Mouse (Mus musculus) embryonic facial prominence, embryonic 14.5 days (tissue): ENCODE data around the gene Snx30. TPM values are rescaled to one million over a fixed set of nuclear protein-coding genes. Genes with fewer than 3 reads are reported as not detected.
"Not testable (repeated sequence)": the region's sequence is repeated elsewhere in the genome, so short reads cannot be mapped to it uniquely, and the experiment has no call there.

Experiments used
- ATAC-seq: fragments of 200-750 bp; cut with Nextera tagmentation; 2 replicates; pipeline ENCODE4 v1.8.0; 2017; ENCODE audit warnings: low read depth, moderate number of reproducible peaks, moderate TSS enrichment
- DNase-seq: peaks from one replicate; pipeline ENCODE4 v3.0.0-alpha.2; 2015; ENCODE audit warnings: low spot score
- H3K27ac ChIP-seq: fragments of 300-500 bp; sonication (generic); replicated peaks from 2 replicates; pipeline ENCODE4 v1.5.1; 2014; ENCODE audit warnings: low read depth, mild to moderate bottlenecking, low read length, moderate library complexity
- H3K27me3 ChIP-seq: fragments of 300-500 bp; sonication (generic); replicated peaks from 2 replicates; pipeline ENCODE4 v1.6.1; 2014; ENCODE audit warnings: low read length; ENCODE audit not compliant: control insufficient read depth, insufficient read depth
- H3K36me3 ChIP-seq: fragments of 300-500 bp; sonication (generic); 2 replicates; pipeline ENCODE4 v1.6.1; 2014; ENCODE audit warnings: low read length, mixed read lengths; ENCODE audit not compliant: control insufficient read depth, insufficient read depth
- H3K4me1 ChIP-seq: fragments of 300-500 bp; sonication (generic); 2 replicates; pipeline ENCODE4 v1.6.1; 2014; ENCODE audit warnings: antibody characterized with exemption, low read length; ENCODE audit not compliant: control insufficient read depth, insufficient read depth
- H3K4me2 ChIP-seq: fragments of 300-500 bp; sonication (generic); 2 replicates; pipeline ENCODE4 v1.6.1; 2014; ENCODE audit warnings: low read depth, mild to moderate bottlenecking, low read length, moderate library complexity, mixed read lengths
- H3K4me3 ChIP-seq: fragments of 300-500 bp; sonication (generic); 2 replicates; pipeline ENCODE4 v1.5.1; 2014; ENCODE audit warnings: low read depth, mild to moderate bottlenecking, low read length
- H3K9ac ChIP-seq: fragments of 300-500 bp; sonication (generic); 2 replicates; pipeline ENCODE4 v1.6.1; 2014; ENCODE audit warnings: low read depth, mild to moderate bottlenecking, low read length, moderate library complexity, mixed read lengths
- H3K9me3 ChIP-seq: fragments of 300-500 bp; sonication (generic); 2 replicates; pipeline ENCODE4 v1.6.1; 2016; ENCODE audit warnings: low read length; ENCODE audit not compliant: control insufficient read depth
- WGBS: fragments of 180-500 bp; shearing (Covaris S2); extraction: QIAGEN DNeasy Blood & Tissue Kit; methylation state at CpG from one replicate; pipeline ENCODE4 v1.1.7; 2014; 5-methylcytosine and 5-hydroxymethylcytosine counted together
- polyA plus RNA-seq: library from polyadenylated mRNA; unstranded; fragments of >200 nt; fragmentation: Nextera tagmentation; extraction: Ambion mirVana; gene quantifications from 2 replicates; pipeline ENCODE4 v1.2.1, GENCODE M21; 2014

Snx30 gene
- polyA plus RNA-seq, 1 experiment from 2014 or later: 14.1 TPM

GRCm38 (mm10) chr4:59786661-59787060 lies 19.0 kb upstream of the Snx30 start:
- ATAC-seq: no peak
- Histone ChIP-seq H3K9ac (no peak overlapping the region), H3K9me3 (no peaks in the 10 kb centered on the region), H3K4me2 (no peak overlapping the region), H3K27ac (no peak overlapping the region), H3K4me1 (no peaks in the 10 kb centered on the region; the same call in 1 of the 2 replicates), H3K36me3 (no peaks in the 10 kb centered on the region), H3K27me3 (no peaks in the 10 kb centered on the region), H3K4me3 (no peak overlapping the region)
- under 1% methylated on average over 7 of the region's 7 CpGs for WGBS
- DNase-seq: peak; percentile 51

- DNase-seq (no peak), ATAC-seq (no peak)
- Histone ChIP-seq H3K27me3 (no peaks in the 10 kb centered on the region), H3K4me2 (no peak overlapping the region), H3K4me3 (no peak overlapping the region), H3K9ac (no peak overlapping the region), H3K4me1 (no peaks in the 10 kb centered on the region; the same call in 1 of the 2 replicates), H3K27ac (no peak overlapping the region), H3K36me3 (no peaks in the 10 kb centered on the region), H3K9me3 (no peaks in the 10 kb centered on the region)
- 61% methylated on average over 6 of the region's 6 CpGs for WGBS
Observed at GRCm38 (mm10) chr4:59787126-59787525, 18.5 kb upstream of the Snx30 start.

GRCm38 (mm10) chr4:59789015-59789414 lies 16.6 kb upstream of the Snx30 start:
- H3K4me2 ChIP-seq: no peak overlapping the region
- no peaks in the 10 kb centered on the region for H3K9me3 ChIP-seq
- no peak for DNase-seq
- no peak overlapping the region for H3K9ac ChIP-seq
- no peak overlapping the region for H3K27ac ChIP-seq
- no peaks in the 10 kb centered on the region for H3K4me1 ChIP-seq
- H3K4me3 ChIP-seq: no peak overlapping the region
- no peak for ATAC-seq
- H3K36me3 ChIP-seq: no peaks in the 10 kb centered on the region
- no peaks in the 10 kb centered on the region for H3K27me3 ChIP-seq

GRCm38 (mm10) chr4:59793626-59794025 lies 12.0 kb upstream of the Snx30 start:
- not testable (repeated sequence) for ATAC-seq, H3K27ac ChIP-seq, H3K4me2 ChIP-seq, H3K9me3 ChIP-seq, DNase-seq, H3K4me1 ChIP-seq, H3K9ac ChIP-seq, H3K4me3 ChIP-seq, H3K36me3 ChIP-seq, H3K27me3 ChIP-seq
- 89% methylated on average over 2 of the region's 2 CpGs for WGBS

- Histone ChIP-seq H3K27me3 (no peaks in the 10 kb centered on the region), H3K36me3 (no peaks in the 10 kb centered on the region), H3K4me1 (no peaks in the 10 kb centered on the region), H3K9me3 (no peaks in the 10 kb centered on the region), H3K4me3 (no peak overlapping the region), H3K27ac (no peak overlapping the region), H3K9ac (no peak overlapping the region), H3K4me2 (no peak overlapping the region)
- WGBS: 72% methylated on average over 2 of the region's 2 CpGs
- DNase-seq (no peak), ATAC-seq (no peak)
Observed at GRCm38 (mm10) chr4:59794116-59794515, 11.5 kb upstream of the Snx30 start.

- Histone ChIP-seq H3K9ac (no peak overlapping the region), H3K4me1 (no peaks in the 10 kb centered on the region), H3K4me2 (no peak overlapping the region), H3K27me3 (no peaks in the 10 kb centered on the region), H3K9me3 (no peaks in the 10 kb centered on the region), H3K36me3 (no peaks in the 10 kb centered on the region), H3K4me3 (no peak overlapping the region), H3K27ac (no peak overlapping the region)
- no peak for DNase-seq
- no peak for ATAC-seq
- 77% methylated on average over 2 of the region's 2 CpGs for WGBS
Observed at GRCm38 (mm10) chr4:59795788-59796455, 9.7 kb upstream of the Snx30 start.

- H3K4me3 ChIP-seq: no peak overlapping the region
- no peak overlapping the region for H3K4me2 ChIP-seq
- H3K27ac ChIP-seq: no peak overlapping the region
- no peak for DNase-seq
- H3K9me3 ChIP-seq: no peaks in the 10 kb centered on the region
- H3K9ac ChIP-seq: no peak overlapping the region
- no peaks in the 10 kb centered on the region for H3K36me3 ChIP-seq
- ATAC-seq: no peak
- WGBS: 84% methylated on average over 5 of the region's 5 CpGs
- no peaks in the 10 kb centered on the region for H3K27me3 ChIP-seq
- H3K4me1 ChIP-seq: peaks cover 4% of the 10 kb centered on the region; the same call in 1 of the 2 replicates
Observed at GRCm38 (mm10) chr4:59800181-59800580, 5.5 kb upstream of the Snx30 start.

- DNase-seq: no peak
- Histone ChIP-seq H3K27ac (no peak within 1 kb of the TSS), H3K4me3 (no peak within 1 kb of the TSS), H3K36me3 (no peaks in the 10 kb centered on the region), H3K9me3 (no peaks in the 10 kb centered on the region), H3K9ac (no peak within 1 kb of the TSS), H3K27me3 (no peaks in the 10 kb centered on the region), H3K4me1 (peaks cover 4% of the 10 kb centered on the region; the same call in 1 of the 2 replicates), H3K4me2 (no peak within 1 kb of the TSS)
- no peak for ATAC-seq
Observed at GRCm38 (mm10) chr4:59801489-59801888, 4.2 kb upstream of the Snx30 start, which contains the start of gene Inip. TSS of gene Inip (minus strand) at chr4:59801589.

GRCm38 (mm10) chr4:59802107-59802506 lies 3.5 kb upstream of the Snx30 start:
- no peaks in the 10 kb centered on the region for H3K9me3 ChIP-seq
- DNase-seq (no peak), ATAC-seq (no peak)
- no peak overlapping the region for H3K27ac ChIP-seq
- peaks cover 8% of the 10 kb centered on the region; the same call in 1 of the 2 replicates for H3K4me1 ChIP-seq
- H3K4me2 ChIP-seq: no peak overlapping the region
- no peaks in the 10 kb centered on the region for H3K27me3 ChIP-seq
- WGBS: 71% methylated on average over 6 of the region's 6 CpGs
- no peak overlapping the region for H3K4me3 ChIP-seq
- no peak overlapping the region for H3K9ac ChIP-seq
- no peaks in the 10 kb centered on the region for H3K36me3 ChIP-seq
